Mouse (Mus musculus) ES-E14 (cell line): ENCODE data around the gene Cmtm2a. TPM values are rescaled to one million over a fixed set of nuclear protein-coding genes. Genes with fewer than 3 reads are reported as not detected.

ENCODE experiments used
- DNase-seq: peaks from one replicate; pipeline ENCODE4 v3.0.0-alpha.2; 2013; ENCODE audit warnings: low read depth, low spot score
- H3K27ac ChIP-seq: 2 replicates; pipeline ENCODE4 v1.5.1; 2012; ENCODE audit warnings: low read depth, mild to moderate bottlenecking, low read length, moderate library complexity, mixed read lengths; ENCODE audit not compliant: poor library complexity, insufficient read depth, severe bottlenecking
- H3K36me3 ChIP-seq: 2 replicates; pipeline ENCODE4 v1.6.1; 2012; ENCODE audit warnings: mild to moderate bottlenecking, low read length, moderate library complexity, mixed read lengths; ENCODE audit not compliant: control insufficient read depth, poor library complexity, insufficient read depth, severe bottlenecking
- H3K4me1 ChIP-seq, 2 experiments: fragments of 150-350 bp in 1 of 2; sonication (generic) in 1 of 2; 2 replicates each; pipeline ENCODE4 v1.6.1; 2012; ENCODE audit warnings: low read length in 2 of 2, mild to moderate bottlenecking in 1 of 2, mixed read lengths in 1 of 2; ENCODE audit not compliant: control insufficient read depth in 2 of 2, insufficient read depth in 2 of 2, poor library complexity in 1 of 2
- H3K4me3 ChIP-seq, 2 experiments: fragments of 150-350 bp in 1 of 2; sonication (generic) in 1 of 2; 2 replicates each; pipeline ENCODE4 v1.5.1; 2012; ENCODE audit warnings: low read length in 2 of 2, low read depth in 1 of 2, mild to moderate bottlenecking in 1 of 2, mixed read lengths in 1 of 2; ENCODE audit not compliant: insufficient read depth in 1 of 2, poor library complexity in 1 of 2, severe bottlenecking in 1 of 2
- H3K9ac ChIP-seq: 2 replicates; pipeline ENCODE4 v1.6.1; 2012; ENCODE audit warnings: low read depth, mild to moderate bottlenecking, low read length, mixed read lengths; ENCODE audit not compliant: poor library complexity, insufficient read depth, severe bottlenecking
- H3K9me3 ChIP-seq: fragments of 150-350 bp; sonication (generic); 2 replicates; pipeline ENCODE4 v1.6.1; 2012; ENCODE audit warnings: low read depth, mild to moderate bottlenecking, low read length; ENCODE audit not compliant: control insufficient read depth, insufficient read depth
- CHD2 ChIP-seq: IDR thresholded peaks from 2 replicates; pipeline ENCODE4 v1.6.1; 2014; ENCODE audit warnings: mild to moderate bottlenecking, low read depth, low read length, inconsistent platforms
- HCFC1 ChIP-seq: IDR thresholded peaks from 2 replicates; pipeline ENCODE4 v1.6.1; 2012; ENCODE audit warnings: low read length, inconsistent platforms, borderline replicate concordance; ENCODE audit not compliant: insufficient read depth
- MAFK ChIP-seq: IDR thresholded peaks from 2 replicates; pipeline ENCODE4 v1.6.1; 2014; ENCODE audit warnings: mild to moderate bottlenecking, low read depth, low read length, inconsistent platforms; ENCODE audit not compliant: insufficient read depth
- ZC3H11A ChIP-seq: IDR thresholded peaks from 2 replicates; pipeline ENCODE4 v1.6.1; 2012; ENCODE audit warnings: low read depth, mild to moderate bottlenecking, inconsistent platforms, low read length, borderline replicate concordance
- ZNF384 ChIP-seq: IDR thresholded peaks from 2 replicates; pipeline ENCODE4 v1.6.1; 2012; ENCODE audit warnings: low read depth, low read length, inconsistent platforms
- in situ Hi-C, 2 experiments: fragments of 600-800 bp; cut with MboI; formaldehyde crosslinking; loops; one replicate each; pipeline ENCODE4 v1.15.1; 2025; ENCODE audit warnings: low sequenced_read_pairs in 2 of 2, inconsistent platforms in 1 of 2; ENCODE audit not compliant: unreplicated experiment in 2 of 2
- total RNA-seq: library from RNA; depleted of rRNA; stranded (reverse); fragments of 300-350 nt; gene quantifications from 2 replicates; pipeline ENCODE4 v1.2.3, GENCODE M21; 2012

Cmtm2a gene
- total RNA-seq, 1 experiment = not detected

GRCm38 (mm10) chr8:104340233-104341105, 47.5 kb upstream of the Cmtm2a start:
- no peaks in the 10 kb centered on the region for H3K9me3 ChIP-seq
- H3K9ac ChIP-seq = peak overlapping the region; percentile 63
- TF ChIP-seq CHD2 (no peak), ZNF384 (no peak), HCFC1 (peak; percentile 32; the same call in 1 of the 2 replicates), MAFK (no peak), ZC3H11A (0 out of 2 replicates have a peak, but pooled peaks have one; percentile 11)
- H3K36me3 ChIP-seq = no peaks in the 10 kb centered on the region
- in situ Hi-C loops = no loop called here
- peak overlapping the region; percentile 59 to 72 for H3K4me3 ChIP-seq
- H3K27ac ChIP-seq = no peak overlapping the region
- H3K4me1 ChIP-seq = peaks cover 0 to 13% of the 10 kb centered on the region in 2 experiments; a peak in 2 of 4 replicates
- peak; percentile 53 for DNase-seq

GRCm38 (mm10) chr8:104339983-104340232, 46.9 kb upstream of the Cmtm2a start:
- TF ChIP-seq HCFC1 (no peak), CHD2 (no peak), ZC3H11A (no peak), ZNF384 (no peak), MAFK (no peak)
- Histone ChIP-seq H3K27ac (no peak overlapping the region), H3K4me1 (peaks cover 0 to 13% of the 10 kb centered on the region in 2 experiments; a peak in 2 of 4 replicates), H3K4me3 (peak overlapping the region; percentile 59 to 72), H3K9ac (no peak overlapping the region), H3K9me3 (no peaks in the 10 kb centered on the region), H3K36me3 (no peaks in the 10 kb centered on the region)
- DNase-seq = no peak
- in situ Hi-C loops = no loop called here

- Histone ChIP-seq H3K27ac (no peak within 1 kb of the TSS), H3K36me3 (no peaks in the 10 kb centered on the region), H3K4me1 (peaks cover 0 to 13% of the 10 kb centered on the region in 2 experiments; a peak in 2 of 4 replicates), H3K9ac (peak within 1 kb of the TSS; percentile 35), H3K9me3 (no peaks in the 10 kb centered on the region), H3K4me3 (peak within 1 kb of the TSS; percentile 59 to 72)
- no peak for DNase-seq
- TF ChIP-seq MAFK (no peak), HCFC1 (no peak), CHD2 (no peak), ZNF384 (no peak), ZC3H11A (no peak)
- in situ Hi-C loops = no loop called here
Measured at GRCm38 (mm10) chr8:104339229-104339982, 46.4 kb upstream of the Cmtm2a start, which contains the start of gene Cmtm3. Gene Cmtm3 (plus strand): TSS chr8:104339410.

GRCm38 (mm10) chr8:104337890-104338289, 44.9 kb upstream of the Cmtm2a start:
- no peak for DNase-seq
- no peak for TF ChIP-seq ZC3H11A
- TF ChIP-seq ZNF384 = no peak
- no peak for TF ChIP-seq CHD2
- no peak for TF ChIP-seq MAFK
- no peak for TF ChIP-seq HCFC1

More at GRCm38 (mm10) chr8:104337890-104338289, 44.9 kb upstream of the Cmtm2a start:
- Histone ChIP-seq H3K27ac (no peak overlapping the region), H3K9ac (no peak overlapping the region), H3K4me3 (no peak overlapping the region), H3K9me3 (no peaks in the 10 kb centered on the region), H3K36me3 (no peaks in the 10 kb centered on the region), H3K4me1 (peaks cover 0 to 13% of the 10 kb centered on the region in 2 experiments; a peak in 2 of 4 replicates)
- in situ Hi-C loops = no loop called here
